Mouse (Mus musculus) Patski (cell line): ENCODE data around the gene Slc41a2. TPM values are rescaled to one million over a fixed set of nuclear protein-coding genes. Genes with fewer than 3 reads are reported as not detected.

Experiments used
- ATAC-seq: fragments of 100-300 bp; one replicate; pipeline ENCODE4 v1.8.0; 2021
- CTCF ChIA-PET: fragments of 350-600 bp; sonication (Branson Sonifier 250); formaldehyde crosslinking; loops from one replicate; lab custom pipeline; 2022; ENCODE audit warnings: inconsistent platforms; lab: Charles Lee
- POLR2A ChIA-PET: fragments of 350-600 bp; sonication (Branson Sonifier 250); formaldehyde crosslinking; loops from one replicate; lab custom pipeline; 2022; ENCODE audit warnings: antibody characterized with exemption, inconsistent platforms; lab: Charles Lee
- DNase-seq: peaks from one replicate; pipeline ENCODE4 v3.0.0-alpha.2; 2011; ENCODE audit warnings: low read depth, low spot score
- H3K27me3 ChIP-seq: fragments of 371-371 bp; one replicate; pipeline ENCODE4 v1.5.1; 2021
- CTCF ChIP-seq: fragments of 100-300 bp; IDR thresholded peaks from one replicate; pipeline ENCODE4 v1.5.1; 2021
- in situ Hi-C: fragments of 300-500 bp; cut with MboI; formaldehyde crosslinking; loops from 3 replicates; pipeline ENCODE4 v1.11.1; 2018; ENCODE audit warnings: low pct_unique_long_range_greater_than_20kb, mixed read lengths
- polyA plus RNA-seq: library from polyadenylated mRNA; unstranded; gene quantifications from one replicate; pipeline ENCODE4 v1.2.3, GENCODE M21; 2021

Slc41a2 gene
- polyA plus RNA-seq, 1 experiment from 2014 or later: 30.0 TPM

DNA sequence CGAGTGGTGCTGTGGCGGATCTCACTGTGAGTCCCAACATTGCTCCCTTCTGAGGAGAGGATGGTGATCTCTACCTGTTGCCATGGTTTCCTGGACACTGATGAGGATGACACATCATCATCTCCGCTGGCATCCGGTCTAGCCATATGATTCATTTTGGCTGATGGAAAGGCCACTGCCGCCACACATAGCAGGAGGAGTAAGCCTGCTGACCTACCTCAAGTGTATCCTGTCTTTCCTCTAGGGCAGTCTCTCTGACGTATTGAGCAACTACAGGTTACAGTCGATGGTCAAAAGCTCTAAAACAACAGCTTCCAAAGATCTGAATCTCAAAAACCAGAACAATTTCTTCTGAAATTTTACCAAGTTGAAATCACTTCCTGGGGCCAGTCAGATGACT, 16.8 kb downstream of the Slc41a2 start:
- in situ Hi-C loops: no loop called here
- POLR2A ChIA-PET: no interaction called here

GRCm38 (mm10) chr10:83320396-83320795, 17.3 kb downstream of the Slc41a2 start:
- CTCF ChIA-PET: interaction anchor here (1.1 kb wide), 1 partner anchor 11 kb away, joined by 3 read pairs; no protein-coding TSS in a partner anchor
- no peak for ATAC-seq

More for the DNA sequence above, 16.8 kb downstream of the Slc41a2 start:
- CTCF ChIA-PET: interaction anchor here (1.1 kb wide), 1 partner anchor 10 kb away, joined by 3 read pairs; no protein-coding TSS in a partner anchor
- DNase-seq: no peak
- no peaks in the 10 kb centered on the region for H3K27me3 ChIP-seq
- TF ChIP-seq CTCF: no peak
- ATAC-seq: peak; percentile 21

DNA sequence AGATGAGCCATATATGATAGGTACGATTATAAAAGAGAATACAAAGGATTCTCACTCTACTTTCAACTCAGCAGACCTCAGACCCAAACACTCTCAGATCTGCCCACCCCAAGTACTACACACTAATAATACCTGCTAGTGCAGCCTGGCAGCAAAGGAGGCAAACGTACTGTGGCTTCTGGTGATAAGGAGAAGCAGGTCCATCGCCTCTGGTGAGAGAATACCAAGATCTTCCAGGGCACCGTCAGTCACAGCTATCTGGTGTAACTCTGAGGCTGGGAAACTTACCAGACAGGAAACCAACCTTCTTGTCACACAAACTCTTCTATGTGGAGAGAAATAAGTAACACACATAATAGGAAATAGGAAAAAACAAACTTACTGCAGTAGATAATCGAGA, 24.6 kb downstream of the Slc41a2 start:
- ATAC-seq (no peak), DNase-seq (no peak)
- in situ Hi-C loops: no loop called here
- TF ChIP-seq CTCF: no peak
- no peaks in the 10 kb centered on the region for H3K27me3 ChIP-seq
- POLR2A ChIA-PET: no interaction called here
- CTCF ChIA-PET: no interaction called here

More at GRCm38 (mm10) chr10:83320396-83320795, 17.3 kb downstream of the Slc41a2 start:
- TF ChIP-seq CTCF: no peak
- in situ Hi-C loops: no loop called here
- H3K27me3 ChIP-seq: no peaks in the 10 kb centered on the region
- POLR2A ChIA-PET: no interaction called here
- DNase-seq: no peak

DNA sequence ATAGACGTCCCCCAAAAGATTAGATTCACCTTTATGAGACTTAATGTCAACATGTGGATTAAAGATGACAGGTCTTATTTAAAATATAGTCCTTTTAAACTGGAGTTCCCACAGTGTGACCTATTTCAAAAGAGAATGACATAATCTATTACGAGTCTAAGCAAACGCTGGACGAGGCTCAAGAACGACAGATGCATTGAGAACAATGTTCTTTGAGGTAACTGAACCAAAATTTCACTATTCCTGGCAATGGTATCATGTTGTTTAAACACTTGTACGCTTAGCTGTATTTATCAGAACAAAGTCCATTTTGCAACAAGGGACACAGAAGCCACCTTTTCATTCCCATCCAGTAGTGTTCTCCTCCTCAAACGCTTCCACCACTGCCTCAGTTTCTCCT, 27.3 kb downstream of the Slc41a2 start:
- no peak for TF ChIP-seq CTCF
- in situ Hi-C loops: no loop called here

DNA sequence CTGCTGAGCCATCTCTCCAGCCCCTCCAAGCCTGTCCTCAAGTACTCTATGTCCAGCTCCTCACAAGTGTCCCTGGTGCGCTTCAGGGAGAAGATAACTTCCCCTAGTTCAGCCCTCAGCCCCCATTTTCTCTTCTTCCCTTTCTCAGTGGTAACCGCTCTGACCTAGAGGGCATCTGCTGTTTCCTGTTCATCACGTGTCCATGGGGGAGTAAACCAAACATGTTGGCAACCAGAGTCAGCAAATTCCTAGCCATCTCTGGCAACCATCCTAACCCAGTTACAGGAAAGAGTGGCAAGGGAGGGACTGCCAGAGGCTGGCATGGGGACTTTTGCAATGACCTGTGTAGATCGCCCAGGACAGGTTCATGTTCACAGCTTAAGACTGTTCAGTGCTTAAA, 36.0 kb downstream of the Slc41a2 start:
- TF ChIP-seq CTCF: no peak
- POLR2A ChIA-PET: no interaction called here
- peak; percentile 42 for DNase-seq
- no peaks in the 10 kb centered on the region for H3K27me3 ChIP-seq
- CTCF ChIA-PET: interaction anchor here (1.1 to 1.3 kb wide), 2 partner anchors 40 to 52 kb away, joined by 3 to 4 read pairs; no protein-coding TSS in a partner anchor
- in situ Hi-C loops: no loop called here
- peak; percentile 80 for ATAC-seq

More for the DNA sequence above, 27.3 kb downstream of the Slc41a2 start:
- no peak for ATAC-seq
- H3K27me3 ChIP-seq: no peaks in the 10 kb centered on the region
- no peak for DNase-seq
- POLR2A ChIA-PET: no interaction called here
- CTCF ChIA-PET: no interaction called here

GRCm38 (mm10) chr10:83301054-83301453, 36.6 kb downstream of the Slc41a2 start:
- no peaks in the 10 kb centered on the region for H3K27me3 ChIP-seq
- ChIA-PET POLR2A (no interaction called here), CTCF (interaction anchor here (1.0 kb wide), 1 partner anchor 392 kb away, joined by 3 read pairs; no protein-coding TSS in a partner anchor)
- ATAC-seq: peak; percentile 73
- TF ChIP-seq CTCF: no peak
- in situ Hi-C loops: no loop called here
- peak; percentile 42 for DNase-seq

DNA sequence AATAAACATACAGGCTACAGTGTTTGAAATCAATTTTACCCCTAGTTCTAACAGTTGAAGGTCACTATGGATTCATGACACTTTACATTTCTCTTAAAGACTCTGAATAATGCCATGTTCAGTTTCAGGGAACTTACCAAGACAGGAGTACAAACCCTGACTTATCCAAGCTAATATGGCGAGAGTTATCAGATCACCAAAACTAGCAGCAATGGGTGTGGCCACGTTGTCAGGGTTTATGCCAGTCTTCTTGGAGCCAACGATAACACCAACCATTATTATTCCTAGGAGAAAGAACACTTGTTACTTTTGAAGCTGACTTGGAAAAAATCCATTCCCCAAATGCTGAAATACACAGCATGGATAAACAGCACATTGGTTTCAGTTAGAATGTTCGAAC, 40.7 kb downstream of the Slc41a2 start:
- ChIA-PET CTCF (no interaction called here), POLR2A (no interaction called here)
- TF ChIP-seq CTCF: no peak
- ATAC-seq: no peak
- in situ Hi-C loops: loop anchor here (5.0 kb wide), 1 partner anchor 390 kb away; no protein-coding TSS in a partner anchor
- no peaks in the 10 kb centered on the region for H3K27me3 ChIP-seq
- no peak for DNase-seq

- no peaks in the 10 kb centered on the region for H3K27me3 ChIP-seq
- peak; percentile 63 for TF ChIP-seq CTCF
- in situ Hi-C loops: loop anchor here (5.0 kb wide), 1 partner anchor 387 kb away; no protein-coding TSS in a partner anchor
- DNase-seq (no peak), ATAC-seq (no peak)
- POLR2A ChIA-PET: interaction anchor here (1.2 kb wide), 1 partner anchor 385 kb away, joined by 4 read pairs; no protein-coding TSS in a partner anchor
- CTCF ChIA-PET: interaction anchor here (1.0 to 2.8 kb wide), 4 partner anchors 9 to 387 kb away, joined by 3 to 7 read pairs (median 4); no protein-coding TSS in a partner anchor
Observed at GRCm38 (mm10) chr10:83294746-83295145, 42.9 kb downstream of the Slc41a2 start.

GRCm38 (mm10) chr10:83293352-83293751, 44.3 kb downstream of the Slc41a2 start:
- DNase-seq: no peak
- ATAC-seq: no peak
- no peak for TF ChIP-seq CTCF
- ChIA-PET CTCF (interaction anchor here (1.2 to 2.8 kb wide), 2 partner anchors 8 to 11 kb away, joined by 4 to 7 read pairs; no protein-coding TSS in a partner anchor), POLR2A (no interaction called here)
- in situ Hi-C loops: no loop called here
- H3K27me3 ChIP-seq: no peaks in the 10 kb centered on the region

DNA sequence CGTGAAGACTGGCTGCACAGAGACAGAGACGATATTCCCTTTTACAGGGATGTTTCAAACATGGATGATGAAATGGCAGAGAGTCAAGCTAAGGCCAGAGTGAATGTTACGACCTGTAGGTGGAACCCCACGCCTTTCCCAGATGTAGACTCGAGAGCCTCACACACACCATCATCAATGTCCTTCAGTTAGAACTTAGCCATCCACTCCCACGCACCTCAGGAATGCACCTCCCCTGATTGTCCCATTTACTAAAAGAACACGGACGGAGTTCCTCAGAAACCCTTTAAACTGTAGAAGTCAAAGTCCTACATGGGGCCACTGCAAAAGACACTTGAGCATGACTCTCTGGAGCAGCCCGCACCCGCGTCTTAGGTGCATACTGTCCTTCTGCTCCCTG, 46.0 kb downstream of the Slc41a2 start:
- no peak for TF ChIP-seq CTCF
- DNase-seq (no peak), ATAC-seq (no peak)
- CTCF ChIA-PET: no interaction called here
- H3K27me3 ChIP-seq: no peaks in the 10 kb centered on the region
- in situ Hi-C loops: no loop called here
- POLR2A ChIA-PET: no interaction called here

DNA sequence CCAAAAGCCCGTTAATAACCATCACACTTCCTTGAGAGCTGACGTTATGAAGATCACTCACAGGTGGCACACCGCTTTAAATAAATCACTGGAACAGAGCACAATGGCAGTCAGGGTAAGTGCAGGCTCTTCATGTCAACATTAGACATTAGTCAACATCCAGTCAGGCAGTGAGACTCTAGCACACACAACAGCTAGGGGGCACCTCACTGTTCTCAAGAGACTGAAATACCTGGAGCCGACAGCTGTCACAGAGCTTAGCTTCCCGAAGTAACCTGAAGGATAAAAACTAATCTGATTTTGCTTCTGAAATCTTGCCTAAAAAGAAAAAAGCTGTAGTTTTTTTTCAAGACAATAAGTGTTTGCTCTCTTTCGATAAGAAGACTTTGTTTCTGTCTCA, 49.9 kb downstream of the Slc41a2 start:
- H3K27me3 ChIP-seq: no peaks in the 10 kb centered on the region
- POLR2A ChIA-PET: no interaction called here
- CTCF ChIA-PET: interaction anchor here (1.6 kb wide), 1 partner anchor 66 kb away, joined by 3 read pairs; no protein-coding TSS in a partner anchor
- in situ Hi-C loops: no loop called here
- DNase-seq (no peak), ATAC-seq (no peak)
- no peak for TF ChIP-seq CTCF
